Mouse (Mus musculus) spleen, postnatal 4 days (tissue): ENCODE data around the gene Gramd1b.
A peak's percentile ranks its signal among the peaks of the same experiment; 100 is the strongest.
"Not testable (repeated sequence)": the region's sequence is repeated elsewhere in the genome, so short reads cannot be mapped to it uniquely, and the experiment has no call there.

Source experiments
- DNase-seq, 2 experiments: peaks; one replicate each; pipeline ENCODE4 v3.0.0; 2022; ENCODE audit warnings: low spot score in 2 of 2

Gramd1b gene

DNA sequence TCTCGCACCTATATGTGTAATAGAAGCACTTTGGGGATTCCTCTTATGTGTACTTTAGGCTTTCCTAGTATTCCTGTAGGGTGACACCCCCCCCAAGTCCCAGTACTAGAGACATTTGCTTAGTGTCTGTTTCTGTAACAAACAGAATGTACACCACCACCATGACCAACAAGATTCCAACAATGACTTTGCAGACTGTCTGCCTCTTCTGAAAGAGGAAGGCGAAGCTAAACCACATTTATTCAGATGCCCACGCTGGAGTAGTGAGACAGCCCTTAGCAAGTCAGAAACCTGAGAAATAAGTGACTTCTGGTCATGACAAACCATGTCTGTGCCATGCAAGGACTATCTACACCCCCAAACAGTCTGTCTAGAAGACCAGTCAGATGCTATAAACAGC lies 11.9 kb downstream of the Gramd1b start:
- DNase-seq, result no peak

DNA sequence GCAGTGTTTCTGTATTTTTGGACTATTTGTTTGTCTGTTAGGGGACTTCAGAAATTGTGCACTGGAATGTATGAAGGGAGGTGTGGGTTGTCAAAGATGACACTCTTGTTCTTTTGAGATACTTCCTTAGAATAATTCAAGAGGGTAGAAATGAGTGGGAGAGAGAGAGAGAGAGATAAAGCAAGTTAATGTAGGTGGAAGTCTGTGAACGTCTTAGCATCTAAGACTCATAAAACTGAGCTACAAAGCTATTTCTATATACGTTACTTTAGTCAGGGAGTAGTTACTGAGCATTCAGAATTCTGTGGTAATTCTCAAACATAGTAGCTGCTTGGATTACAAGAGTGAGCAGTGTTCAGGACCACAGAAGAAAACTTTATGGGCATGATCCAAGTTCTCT lies 19.2 kb downstream of the Gramd1b start:
- DNase-seq, result no peak

DNA sequence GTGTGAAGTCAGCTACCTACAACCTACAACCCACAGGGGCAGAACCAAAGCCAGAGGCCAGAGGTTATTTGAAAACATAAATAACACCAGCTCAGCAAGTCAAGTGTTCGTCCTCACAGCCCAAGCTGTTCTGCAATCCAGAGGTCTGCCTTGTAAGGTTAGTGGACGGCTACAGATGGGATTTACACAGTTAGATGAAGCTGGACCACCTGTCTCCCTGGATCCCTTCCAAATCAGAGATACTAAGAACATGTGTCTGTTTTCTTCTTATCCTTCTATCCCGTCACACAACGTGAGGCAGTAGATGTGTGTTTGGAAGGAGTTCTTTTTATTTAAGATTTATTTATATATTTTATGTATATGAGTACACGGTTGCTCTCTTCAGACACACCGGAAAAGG lies 21.7 kb downstream of the Gramd1b start:
- DNase-seq, result no peak

DNA sequence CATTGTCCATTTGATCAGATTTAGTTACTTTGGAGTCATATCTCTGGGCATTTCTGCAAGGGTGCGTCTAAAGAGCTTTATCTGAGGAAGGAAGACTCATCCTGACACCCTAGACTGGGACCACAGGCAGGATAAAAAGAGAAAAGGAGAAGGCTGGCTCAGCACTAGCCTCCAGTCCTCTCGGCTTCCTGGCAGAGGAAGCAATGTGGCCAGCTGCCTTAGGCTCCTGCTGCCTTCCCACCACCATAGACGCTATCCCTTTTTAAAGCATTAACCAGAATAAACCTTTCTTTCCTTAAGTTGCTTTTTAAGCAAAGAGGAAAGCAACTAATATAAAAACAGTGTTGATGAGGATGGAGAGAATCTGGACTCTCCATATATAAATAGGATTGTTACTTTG lies 24.6 kb downstream of the Gramd1b start:
- DNase-seq, result no peak

DNA sequence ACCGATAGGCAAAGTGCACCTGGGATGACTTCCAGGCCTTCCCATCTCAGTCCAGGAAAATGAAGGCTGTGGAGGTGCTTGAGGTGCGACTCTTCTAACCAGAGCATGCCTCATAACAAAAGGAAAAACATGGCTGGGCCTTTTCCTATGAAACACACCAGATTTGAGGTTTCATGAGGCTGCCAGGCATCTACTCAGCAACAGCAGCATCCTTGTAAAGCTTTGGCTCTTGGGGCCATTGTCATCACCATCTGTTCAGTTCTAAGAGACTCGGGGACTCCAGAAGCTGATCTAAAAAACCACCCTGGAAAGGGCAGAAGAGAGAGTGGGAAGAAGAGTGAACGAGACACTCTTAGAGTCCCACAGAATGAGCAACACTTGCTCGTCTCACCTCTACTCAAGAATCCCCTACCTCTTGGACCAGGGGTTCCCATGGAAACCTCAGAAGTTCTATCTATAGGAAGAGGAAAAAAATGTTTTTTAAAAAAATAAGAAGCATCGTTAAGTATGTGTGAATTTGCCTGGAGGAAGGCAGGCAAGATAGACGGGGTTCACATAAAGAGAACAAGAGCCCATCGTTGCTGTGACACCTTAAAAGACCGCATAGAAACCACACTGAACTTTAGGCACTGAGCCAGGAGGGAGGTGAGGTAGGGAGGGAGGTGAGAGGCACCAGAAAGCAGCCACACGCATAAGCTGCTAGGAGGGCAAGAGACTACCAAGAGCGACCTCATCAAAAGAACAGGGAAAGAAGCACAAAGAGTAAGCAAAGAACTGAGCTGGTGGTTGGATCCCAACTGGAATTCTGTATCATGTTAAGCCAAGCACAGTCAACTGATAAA lies 25.5 kb downstream of the Gramd1b start:
- DNase-seq, result no peak

DNA sequence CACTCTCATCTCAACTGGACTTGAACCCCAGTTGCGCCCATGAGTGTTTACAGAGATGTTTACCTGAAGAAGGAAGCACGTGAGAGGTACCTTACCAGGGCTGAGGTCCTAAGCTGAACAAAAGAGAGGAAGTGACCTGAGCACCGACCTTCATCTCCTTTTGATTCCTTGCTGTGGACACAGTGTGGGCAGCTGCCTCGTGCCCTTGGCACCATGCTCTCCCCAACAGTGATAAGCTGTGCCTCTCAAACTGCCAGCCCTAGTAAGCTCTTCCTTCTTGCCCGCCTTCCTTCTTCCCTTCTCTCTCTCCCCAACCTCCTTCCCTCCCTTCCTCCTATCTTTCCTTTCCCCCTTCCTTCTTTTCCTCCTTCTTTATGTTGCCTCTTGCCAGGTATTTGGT lies 26.3 kb downstream of the Gramd1b start:
- DNase-seq, result no peak

DNA sequence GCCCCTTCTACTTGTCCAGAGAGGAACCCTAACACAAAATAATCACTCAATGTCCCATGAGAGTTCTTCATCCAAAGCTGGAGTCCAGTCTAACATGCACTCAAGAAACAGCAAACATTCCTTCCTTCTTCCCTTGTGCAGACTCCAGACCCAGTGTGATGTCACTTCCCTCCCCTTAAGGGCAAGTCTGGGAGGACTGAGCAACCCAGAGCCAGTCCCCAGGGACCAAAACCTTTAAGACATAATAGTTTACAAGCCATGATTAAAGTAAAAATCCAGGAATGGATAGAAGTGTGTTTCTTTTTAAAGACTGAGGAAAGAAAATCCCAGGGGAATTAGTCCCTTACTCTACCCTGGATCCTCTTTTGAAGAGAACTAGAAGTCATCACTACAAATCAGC lies 30.5 kb downstream of the Gramd1b start:
- DNase-seq, result no peak

DNA sequence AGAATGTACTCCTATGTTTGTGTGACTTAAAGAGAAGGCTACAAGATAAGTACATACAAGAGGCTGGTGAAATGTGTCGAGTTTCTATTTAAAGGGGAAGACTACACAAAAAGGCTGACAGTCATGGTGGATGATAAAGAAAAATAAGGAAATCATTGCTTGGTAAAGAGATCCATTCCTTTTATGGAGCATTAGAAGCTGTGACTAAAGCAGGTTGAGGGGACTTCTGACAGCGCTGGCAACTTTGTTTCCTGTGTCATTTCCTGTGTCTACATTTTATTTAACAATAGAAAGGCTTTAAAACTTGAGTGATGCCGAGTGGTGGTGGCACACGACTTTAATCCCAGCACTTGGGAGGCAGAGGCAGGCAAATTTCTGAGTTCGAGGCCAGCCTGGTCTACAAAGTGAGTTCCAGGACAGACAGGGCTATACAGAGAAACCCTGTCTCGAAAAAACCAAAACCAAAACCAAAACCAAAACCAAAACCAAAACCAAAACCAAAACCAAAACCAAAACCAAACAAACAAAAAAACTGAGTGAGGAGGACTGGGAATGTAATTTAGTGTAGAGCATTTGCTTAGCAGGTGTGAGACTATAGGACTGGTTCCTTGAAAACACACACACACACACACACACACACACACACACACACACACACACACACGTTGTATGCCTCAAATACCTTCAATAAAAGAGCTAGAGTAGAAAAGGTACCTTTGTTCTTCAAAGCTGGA lies 48.7 kb downstream of the Gramd1b start:
- not testable (repeated sequence) for DNase-seq

DNA sequence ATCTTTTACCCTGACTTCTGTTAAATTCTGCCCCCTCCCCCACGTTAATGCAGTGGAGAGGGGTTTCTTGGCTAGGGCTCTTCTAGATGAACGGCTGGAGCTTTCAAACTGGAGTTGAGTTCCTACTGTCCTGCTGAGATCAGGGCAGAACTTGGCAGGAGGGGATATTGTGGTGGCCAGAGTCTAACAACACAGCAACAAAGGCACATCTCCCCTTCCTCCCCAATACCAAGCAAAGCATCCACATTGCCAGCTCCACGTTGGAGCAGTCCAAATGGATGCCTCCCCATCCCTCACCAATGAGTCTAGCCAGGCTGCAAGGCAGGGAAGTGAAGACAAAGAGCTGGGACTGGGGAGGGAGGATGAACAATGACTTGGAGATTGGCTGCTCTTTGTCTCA lies 49.9 kb downstream of the Gramd1b start:
- no peak for DNase-seq

DNA sequence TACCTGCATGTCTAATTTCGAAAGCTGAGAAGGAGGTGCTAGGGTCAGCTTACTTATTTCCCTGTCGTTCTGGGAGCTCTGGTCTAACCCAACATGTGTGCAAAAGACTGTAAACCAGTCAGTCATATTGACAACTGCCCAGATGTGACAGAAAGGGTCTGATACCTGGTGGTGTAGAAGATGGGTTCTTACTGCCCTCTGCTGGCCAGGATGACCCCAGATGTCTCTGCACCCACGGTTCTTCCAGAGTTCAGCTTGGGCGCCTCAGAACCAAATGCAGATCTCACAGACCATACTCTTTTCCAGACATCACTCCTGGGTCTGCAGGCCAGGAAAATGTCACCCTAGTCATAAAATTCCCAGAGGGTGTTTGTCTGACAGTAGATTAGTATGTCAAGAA lies 51.9 kb downstream of the Gramd1b start:
- DNase-seq, result peak; percentile 49 to 80

DNA sequence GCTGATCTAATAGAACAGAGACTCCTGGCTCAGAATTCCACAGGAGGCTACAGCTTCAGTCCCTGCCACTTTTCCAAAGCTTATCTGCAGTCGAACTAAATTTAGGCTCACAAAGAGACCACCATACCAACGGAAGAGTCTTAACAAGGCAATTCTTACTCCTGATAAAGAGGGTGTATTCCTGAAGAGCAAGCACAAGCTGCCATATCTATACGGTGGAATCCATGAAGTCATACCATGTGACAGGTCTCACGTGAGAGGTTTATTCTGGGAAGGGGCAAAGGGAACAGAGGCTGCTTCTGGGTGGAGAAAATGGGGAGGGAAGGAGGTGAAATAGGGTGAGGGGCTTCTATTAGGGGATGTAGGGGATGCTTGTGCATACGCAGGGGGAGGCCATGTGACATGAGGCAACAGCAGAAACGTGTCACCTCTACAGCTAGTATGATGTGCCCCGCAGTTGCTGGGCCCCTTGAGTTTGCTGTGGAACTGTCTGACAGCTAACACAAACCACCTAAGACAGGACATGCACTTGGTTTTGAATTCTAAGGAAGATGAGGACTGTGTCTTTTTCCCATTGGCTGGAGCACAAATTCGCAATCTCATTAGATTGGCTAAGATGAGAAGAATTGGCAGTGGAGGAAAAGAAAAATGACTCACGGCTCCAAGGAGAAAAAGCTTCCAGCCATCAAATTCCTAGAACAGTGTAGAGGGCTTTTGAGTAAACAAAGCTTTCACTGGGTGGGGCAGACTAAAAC lies 52.9 kb downstream of the Gramd1b start:
- no peak for DNase-seq

DNA sequence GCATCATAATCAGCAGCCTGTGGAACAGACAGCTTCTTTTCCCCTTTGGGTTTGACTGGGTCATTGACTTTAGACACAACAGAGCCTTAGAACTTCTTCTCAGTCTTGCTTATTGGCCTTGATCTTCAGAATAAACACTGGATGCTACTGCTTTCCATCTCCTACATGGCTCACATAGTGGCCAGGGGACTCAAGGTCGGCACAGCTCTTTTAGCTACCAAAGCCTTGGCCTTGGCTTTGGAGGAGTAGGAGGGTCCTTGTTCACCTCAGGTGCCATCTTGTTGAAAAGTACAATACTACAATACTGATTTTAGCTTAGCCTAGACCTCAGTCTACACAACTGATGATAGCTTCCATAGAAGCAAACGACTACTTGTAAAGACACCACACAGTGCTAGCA lies 53.6 kb downstream of the Gramd1b start:
- no peak for DNase-seq

DNA sequence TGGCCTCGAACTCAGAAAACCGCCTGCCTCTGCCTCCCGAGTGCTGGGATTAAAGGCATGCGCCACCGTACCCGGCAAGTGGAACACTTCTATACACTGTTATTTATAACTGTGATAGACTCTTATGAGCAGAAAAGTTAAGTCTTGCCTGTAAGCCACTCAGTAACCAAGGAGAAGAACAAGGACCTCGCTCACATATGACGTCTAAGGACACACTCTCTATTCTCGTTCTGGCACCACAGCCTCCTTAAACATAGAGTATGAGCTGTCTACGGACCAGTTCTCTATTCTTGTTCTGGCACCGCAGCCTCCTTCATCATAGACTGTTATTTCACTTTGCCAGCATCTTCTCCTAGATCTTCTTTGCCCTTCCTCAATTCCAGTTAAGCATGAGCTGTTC lies 55.1 kb downstream of the Gramd1b start:
- no peak for DNase-seq

DNA sequence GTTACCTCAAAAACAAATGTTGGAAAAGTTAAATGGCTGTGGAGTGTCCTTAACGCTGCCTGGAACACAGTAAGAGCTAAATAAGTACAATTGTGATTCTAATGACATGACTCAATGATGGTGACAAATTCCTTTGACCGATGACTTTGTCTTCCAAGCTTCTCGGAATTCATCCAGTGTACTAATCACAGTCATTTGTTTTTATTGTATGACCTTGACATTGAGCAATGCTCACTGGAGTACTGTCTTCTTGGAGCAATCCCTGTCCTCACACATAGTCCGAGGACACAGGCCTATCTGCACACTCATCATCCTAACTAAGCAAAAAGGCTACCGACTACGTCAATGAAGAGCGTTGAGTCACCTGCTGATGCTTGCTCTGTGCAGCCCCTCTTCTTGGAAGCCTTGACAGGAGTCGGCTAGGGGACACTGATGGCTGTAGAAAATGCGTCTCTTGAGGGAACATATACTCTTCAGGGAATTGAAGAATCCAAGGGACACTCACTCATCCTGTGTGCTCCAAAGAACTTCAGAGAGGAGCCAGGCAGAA lies 58.1 kb downstream of the Gramd1b start:
- DNase-seq, result no peak

DNA sequence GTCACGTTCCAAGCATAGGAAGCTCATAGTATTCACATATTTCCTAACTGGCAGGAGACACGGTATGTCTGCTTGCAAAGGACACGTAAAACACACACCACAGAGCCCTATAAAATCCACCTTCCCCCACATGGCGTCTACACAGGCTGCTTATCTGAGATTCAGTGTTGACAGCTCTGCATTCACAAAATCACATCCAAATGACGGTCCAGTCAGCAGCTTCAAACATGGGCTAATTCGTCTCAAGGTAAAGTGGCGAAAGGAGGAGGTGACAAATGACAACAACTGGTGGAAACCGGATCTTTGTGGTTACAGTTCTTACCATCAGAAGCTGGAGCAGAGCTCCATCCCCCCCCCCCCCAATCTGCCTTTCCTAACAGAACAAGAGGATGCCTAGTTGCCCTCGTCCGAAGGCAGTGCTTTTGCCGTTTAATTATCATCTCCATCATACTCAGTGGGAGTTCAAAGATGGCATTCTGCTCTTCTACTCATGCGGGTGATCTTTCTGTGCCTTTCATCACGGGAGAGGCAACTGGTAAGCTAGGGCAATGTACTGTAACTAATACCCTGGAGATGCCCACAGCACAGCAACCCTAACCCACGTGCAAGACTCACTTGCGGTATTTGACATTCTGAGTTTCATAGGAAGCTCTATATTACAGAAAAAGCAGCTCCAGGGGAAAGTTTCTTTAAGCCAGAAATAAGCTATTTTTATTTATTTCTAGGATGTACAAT lies 61.6 kb downstream of the Gramd1b start:
- no peak for DNase-seq

DNA sequence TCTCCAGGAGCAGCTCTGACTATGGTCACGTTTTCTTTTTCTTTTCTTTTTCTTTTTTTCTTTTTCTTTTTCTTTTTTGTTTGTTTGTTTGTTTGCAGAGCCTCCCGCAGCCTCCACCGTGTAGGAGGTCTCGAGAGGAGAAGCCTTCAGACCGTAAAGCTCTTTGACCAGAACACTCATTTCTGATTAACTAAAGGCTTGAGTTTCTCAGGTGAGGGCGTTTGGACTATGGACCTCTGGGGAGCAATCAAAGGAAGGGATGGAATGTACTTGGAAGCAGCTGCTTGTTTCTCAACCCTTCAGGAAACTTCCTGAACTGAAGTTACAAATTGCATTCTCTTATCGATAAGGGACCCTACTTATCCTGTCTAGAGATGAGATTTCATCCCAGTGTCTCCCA lies 64.4 kb downstream of the Gramd1b start:
- DNase-seq, result no peak

DNA sequence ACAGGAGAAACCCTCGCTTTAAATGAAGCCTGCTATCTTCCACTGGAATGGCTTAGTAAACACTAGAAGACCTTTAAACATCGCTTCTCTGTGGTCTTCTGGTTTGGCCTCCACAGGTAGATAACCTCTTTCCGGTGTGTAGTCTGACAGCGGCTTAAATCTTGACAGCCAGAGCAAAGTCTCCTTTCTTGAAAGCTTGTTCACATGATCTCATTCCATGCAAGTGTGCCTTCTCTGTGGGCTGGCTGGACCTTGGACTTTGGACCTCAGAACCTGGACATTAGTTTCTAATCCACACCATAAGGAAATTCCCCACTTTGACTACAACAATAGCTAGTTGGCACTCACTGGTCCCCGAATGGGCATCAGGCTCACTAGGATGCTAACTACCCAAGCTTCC lies 65.6 kb downstream of the Gramd1b start:
- no peak for DNase-seq

DNA sequence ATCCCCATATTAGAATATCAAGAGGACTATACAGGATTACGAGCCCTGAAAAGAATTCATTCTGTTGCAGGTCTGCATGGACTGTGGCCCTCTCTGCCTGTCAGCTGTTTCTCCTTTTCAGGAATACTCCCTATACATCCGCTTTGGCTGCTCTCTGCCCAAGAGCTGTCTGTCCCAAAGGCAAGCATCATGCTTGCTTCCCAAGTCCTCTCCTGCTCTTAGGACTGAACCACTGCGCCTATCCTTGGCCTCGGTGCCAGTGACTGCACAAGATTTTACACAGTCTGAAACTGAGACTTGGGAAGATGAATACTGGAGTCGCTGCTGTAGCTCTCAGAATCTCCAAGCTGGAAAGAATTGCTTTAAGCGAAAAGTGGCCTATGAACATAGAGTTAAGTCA lies 68.8 kb downstream of the Gramd1b start:
- DNase-seq, result no peak

DNA sequence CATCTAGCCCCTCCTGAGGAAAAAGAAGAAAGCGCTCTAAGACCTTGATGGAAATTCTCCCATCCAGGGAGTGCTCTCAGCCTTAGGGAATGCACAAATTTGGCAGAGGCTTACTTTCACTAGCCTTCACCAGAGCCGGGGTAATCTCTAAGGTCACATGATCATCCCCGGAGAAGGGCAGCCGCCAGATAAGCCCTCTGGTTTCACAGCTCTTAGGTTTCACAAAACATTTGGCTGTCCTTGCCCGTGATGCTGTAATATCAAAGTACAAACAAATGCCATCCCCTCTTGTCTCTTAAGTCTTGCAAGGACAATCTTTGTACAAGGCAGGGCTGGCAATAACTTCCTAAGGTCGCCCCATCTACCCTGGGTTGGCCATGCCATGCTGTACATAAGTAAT lies 70.4 kb downstream of the Gramd1b start:
- no peak for DNase-seq

DNA sequence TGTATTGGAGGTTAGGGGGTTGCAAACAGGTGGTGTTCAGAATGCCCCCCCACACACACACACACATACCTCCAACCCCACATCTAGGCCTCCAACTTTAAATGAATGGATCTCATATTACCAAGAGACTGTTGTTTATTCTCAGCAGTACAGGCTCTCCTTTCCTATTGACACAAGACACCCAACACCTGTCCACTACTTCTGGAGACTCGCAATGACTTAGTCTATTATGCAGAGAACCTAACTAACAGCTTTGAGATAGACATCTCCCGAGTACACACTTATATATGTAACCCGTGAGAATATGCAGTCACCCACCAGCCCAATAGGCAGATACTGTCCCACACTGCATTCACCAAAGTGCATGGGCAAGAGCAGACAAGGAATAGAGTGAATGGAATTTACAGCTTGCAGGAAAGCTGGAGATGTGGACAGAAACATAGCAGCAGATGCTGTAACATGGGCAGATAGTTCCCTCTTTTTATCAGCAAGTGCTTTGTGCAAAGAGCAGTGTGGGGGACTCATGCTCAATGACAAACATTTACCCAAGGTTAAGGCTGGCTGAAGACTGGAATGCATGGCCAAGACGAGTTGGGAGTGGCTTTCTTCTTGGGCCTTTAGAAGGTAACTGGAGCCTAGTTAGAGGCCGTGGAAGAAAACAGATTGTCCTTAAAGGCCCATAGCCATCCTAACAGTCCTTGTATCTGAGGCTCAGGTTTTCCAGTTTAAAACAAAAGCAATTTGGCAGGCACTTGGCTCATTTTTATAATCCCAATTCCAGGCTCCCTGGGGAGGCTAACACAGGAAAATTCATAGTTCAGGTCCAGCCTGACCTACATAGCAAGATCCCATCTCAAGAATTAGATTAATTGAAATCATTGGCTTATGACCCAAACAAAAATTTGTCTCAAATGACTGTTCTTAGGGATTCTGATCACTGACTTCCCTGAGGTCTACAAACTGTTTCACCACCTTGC lies 71.6 kb downstream of the Gramd1b start:
- no peak for DNase-seq
